10 mouse cellular contexts compared by ENCODE assay signal in genomic region chr2:180027768-180028167, GRCm38 (mm10). TPM values are rescaled to one million over a fixed set of nuclear protein-coding genes. Genes with fewer than 3 reads are reported as not detected.
DNase-seq lines count a peak whose midpoint lies in the region; ATAC-seq and TF ChIP-seq lines count a peak whose summit lies in the region.
"Had no signal": no experiment of that assay in that cellular context is flagged by ENCODE, and none has a peak within 500 bp of the region (broad histone marks: within the 10 kb centered on the region; RNA-seq: fewer than 3 reads in every experiment).

No protein-coding gene starts in this region.

- no peaks in the 10 kb centered on the region for H3K9me3 ChIP-seq in heart, embryonic 16.5 days (replicated peaks; ENCODE audit: control insufficient read depth, low read length)
- no peaks in the 10 kb centered on the region for H3K9me3 ChIP-seq in embryonic facial prominence, embryonic 10.5 days
- no peaks in the 10 kb centered on the region for H3K9me3 ChIP-seq in forebrain, embryonic 16.5 days (ENCODE audit: control insufficient read depth, low read length)
- no peaks in the 10 kb centered on the region for H3K9me3 ChIP-seq in midbrain, embryonic 12.5 days
- H3K9me3 ChIP-seq: liver, embryonic 12.5 days had no signal

- H3K27me3 ChIP-seq in heart, embryonic 16.5 days (ENCODE audit: control insufficient read depth, insufficient read depth, low read length) = no peaks in the 10 kb centered on the region
- H3K27me3 ChIP-seq in heart, adult 2 months (ENCODE audit: control insufficient read depth, insufficient read depth, low read length) = no peaks in the 10 kb centered on the region
- peaks cover 10% of the 10 kb centered on the region for H3K27me3 ChIP-seq in embryonic facial prominence, embryonic 10.5 days (replicated peaks; ENCODE audit: low read depth, poor library complexity, severe bottlenecking)
- H3K27me3 ChIP-seq in forebrain, embryonic 16.5 days (replicated peaks; ENCODE audit: control insufficient read depth, insufficient read depth, low read length) = peaks cover 7% of the 10 kb centered on the region
- peaks cover 11% of the 10 kb centered on the region for H3K27me3 ChIP-seq in midbrain, embryonic 12.5 days

- H3K27ac ChIP-seq in heart, embryonic 16.5 days (ENCODE audit: low read length) = no peak overlapping the region
- no peak overlapping the region for H3K27ac ChIP-seq in heart, adult 2 months
- H3K27ac ChIP-seq in embryonic facial prominence, embryonic 10.5 days (replicated peaks) = no peak overlapping the region
- no peak overlapping the region for H3K27ac ChIP-seq in forebrain, embryonic 16.5 days (ENCODE audit: low read length)
- no peak overlapping the region for H3K27ac ChIP-seq in midbrain, embryonic 12.5 days (replicated peaks)
- H3K27ac ChIP-seq: liver, embryonic 12.5 days had no signal

- DNase-seq in heart, adult 2 months = no peak
- no peak for DNase-seq in embryonic facial prominence, embryonic 10.5 days (ENCODE audit: low spot score)
- no peak for DNase-seq in left cerebral cortex, postnatal 36 days (ENCODE audit: low spot score in 2 of 2)
- no peak for DNase-seq in thymus, postnatal 25 days
- DNase-seq: kidney, postnatal 14 days had no signal

- no peak overlapping the region for H3K4me3 ChIP-seq in heart, embryonic 16.5 days (ENCODE audit: low read length)
- no peak overlapping the region for H3K4me3 ChIP-seq in heart, adult 2 months
- H3K4me3 ChIP-seq in embryonic facial prominence, embryonic 10.5 days = peak overlapping the region; percentile 100
- peak overlapping the region; percentile 99 for H3K4me3 ChIP-seq in forebrain, embryonic 16.5 days (replicated peaks; ENCODE audit: low read length)
- H3K4me3 ChIP-seq in midbrain, embryonic 12.5 days = peak overlapping the region; percentile 98
- H3K4me3 ChIP-seq: liver, embryonic 12.5 days had no signal

- peak overlapping the region; percentile 92 for H3K4me2 ChIP-seq in heart, embryonic 16.5 days (ENCODE audit: low read depth, low read length)
- peak overlapping the region; percentile 95 for H3K4me2 ChIP-seq in forebrain, embryonic 16.5 days (ENCODE audit: low read length)
- peak overlapping the region; percentile 95 for H3K4me2 ChIP-seq in midbrain, embryonic 12.5 days (replicated peaks)
- H3K4me2 ChIP-seq: liver, embryonic 12.5 days had no signal

- intact Hi-C loops in heart, adult 2 months (cut with DNase I) = no loop called here
- intact Hi-C loops in left cerebral cortex, postnatal 36 days (cut with DNase I) = loop anchor here (5.0 kb wide), 1 partner anchor 110 kb away; no protein-coding TSS in a partner anchor

- no peak for ATAC-seq in heart, embryonic 16.5 days (replicated peaks; ENCODE audit: extremely low read depth, insufficient read depth, low FRiP score)
- ATAC-seq in forebrain, embryonic 16.5 days = no peak
- no peak for ATAC-seq in midbrain, embryonic 12.5 days (ENCODE audit: low FRiP score, low read depth)
- no peak for ATAC-seq in inflammation-experienced regulatory T-cells, adult 6 months
- ATAC-seq: liver, embryonic 12.5 days had no signal

- H3K79me2 ChIP-seq in heart, adult 2 months (replicated peaks; ENCODE audit: control insufficient read depth, insufficient read depth, low read length) = no peaks in the 10 kb centered on the region

- TF ChIP-seq EP300 in heart, adult 2 months (IDR thresholded peaks at IDR 0.05; ENCODE audit: insufficient read depth, low read depth, low read length) = no peak

- peaks cover 31% of the 10 kb centered on the region for H3K36me3 ChIP-seq in heart, embryonic 16.5 days (ENCODE audit: control insufficient read depth, insufficient read depth)
- H3K36me3 ChIP-seq in heart, adult 2 months (ENCODE audit: control insufficient read depth, insufficient read depth, low read length) = no peaks in the 10 kb centered on the region
- peaks cover 66% of the 10 kb centered on the region for H3K36me3 ChIP-seq in embryonic facial prominence, embryonic 10.5 days (replicated peaks)
- H3K36me3 ChIP-seq in forebrain, embryonic 16.5 days (ENCODE audit: control insufficient read depth, insufficient read depth) = peaks cover 29% of the 10 kb centered on the region
- H3K36me3 ChIP-seq in midbrain, embryonic 12.5 days = peaks cover 62% of the 10 kb centered on the region

- H3K9ac ChIP-seq in heart, embryonic 16.5 days (ENCODE audit: low read length) = no peak overlapping the region
- H3K9ac ChIP-seq in heart, adult 2 months (ENCODE audit: low read depth, low read length) = no peak overlapping the region
- 0 out of 2 replicates have a peak overlapping the region, but pooled peaks have one; percentile 97 for H3K9ac ChIP-seq in forebrain, embryonic 16.5 days (replicated peaks; ENCODE audit: low read depth, low read length)
- peak overlapping the region; percentile 99 for H3K9ac ChIP-seq in midbrain, embryonic 12.5 days (replicated peaks)
- H3K9ac ChIP-seq: liver, embryonic 12.5 days had no signal

- no peak for TF ChIP-seq CTCF in heart, adult 2 months (IDR thresholded peaks at IDR 0.05)

- TF ChIP-seq POLR2A in heart, adult 2 months (IDR thresholded peaks at IDR 0.05; ENCODE audit: insufficient read depth, low read depth, low read length) = no peak

- peaks cover 34% of the 10 kb centered on the region for H3K4me1 ChIP-seq in heart, embryonic 16.5 days (ENCODE audit: control insufficient read depth, insufficient read depth, low read length)
- H3K4me1 ChIP-seq in heart, adult 2 months (ENCODE audit: control insufficient read depth, insufficient read depth, low read length) = peaks cover 6% of the 10 kb centered on the region
- peaks cover 46% of the 10 kb centered on the region for H3K4me1 ChIP-seq in embryonic facial prominence, embryonic 10.5 days
- H3K4me1 ChIP-seq in forebrain, embryonic 16.5 days (replicated peaks; ENCODE audit: control insufficient read depth, insufficient read depth, low read length) = peaks cover 31% of the 10 kb centered on the region
- H3K4me1 ChIP-seq in midbrain, embryonic 12.5 days = peaks cover 38% of the 10 kb centered on the region

- 65% methylated on average over 9 of the region's 9 CpGs for WGBS in heart, embryonic 16.5 days
- WGBS in heart, adult 2 months = 60% methylated on average over 9 of the region's 9 CpGs
- WGBS in embryonic facial prominence, embryonic 10.5 days = 86% methylated on average over 9 of the region's 9 CpGs
- WGBS in forebrain, embryonic 16.5 days = 67% methylated on average over 9 of the region's 9 CpGs
- 78% methylated on average over 9 of the region's 9 CpGs for WGBS in midbrain, embryonic 12.5 days

RNA-seq across cellular contexts. Expression of gene Lsm14b, which starts 3.0 kb away (rescaled TPM):
- 4.5 and 6.7 TPM in 2 replicates for polyA plus RNA-seq in heart, embryonic 16.5 days (2015; fragmentation: Nextera tagmentation; extraction: Ambion mirVana)
- 10 to 100 TPM; 60.1 to 71.4 TPM for total RNA-seq in heart, adult 2 months (2021)
- 41.2 and 47.6 TPM in 2 replicates for polyA plus RNA-seq in heart, adult 2 months (2012; rRNA removed)
- polyA plus RNA-seq in embryonic facial prominence, embryonic 10.5 days (2016; fragmentation: Nextera tagmentation; extraction: Ambion mirVana) = 8.6 and 9.9 TPM in 2 replicates
- 23.8 and 26.1 TPM in 2 replicates for polyA plus RNA-seq in forebrain, embryonic 16.5 days (2015; fragmentation: Nextera tagmentation; extraction: Ambion mirVana)
- 16.9 and 19.5 TPM in 2 replicates for polyA plus RNA-seq in midbrain, embryonic 12.5 days (2016; fragmentation: Nextera tagmentation; extraction: Ambion mirVana)
- 1 to 10 TPM; 2.4 to 3.9 (median 2.5) TPM for polyA plus RNA-seq in inflammation-experienced regulatory T-cells, adult 6 months (2017; shearing (Covaris generic))
- 100 to 1,000 TPM; 107 to 114 TPM for total RNA-seq in left cerebral cortex, postnatal 36 days (2021)

RNA-seq across cellular contexts. Expression of gene Psma7, which starts 14.5 kb away (rescaled TPM):
- polyA plus RNA-seq in heart, embryonic 16.5 days (2015; fragmentation: Nextera tagmentation; extraction: Ambion mirVana) = 389 and 421 TPM in 2 replicates
- 100 to 1,000 TPM; 140 to 162 TPM for total RNA-seq in heart, adult 2 months (2021)
- polyA plus RNA-seq in heart, adult 2 months (2012; rRNA removed) = 134 and 139 TPM in 2 replicates
- polyA plus RNA-seq in embryonic facial prominence, embryonic 10.5 days (2016; fragmentation: Nextera tagmentation; extraction: Ambion mirVana) = 909 and 921 TPM in 2 replicates
- 537 and 590 TPM in 2 replicates for polyA plus RNA-seq in forebrain, embryonic 16.5 days (2015; fragmentation: Nextera tagmentation; extraction: Ambion mirVana)
- polyA plus RNA-seq in midbrain, embryonic 12.5 days (2016; fragmentation: Nextera tagmentation; extraction: Ambion mirVana) = 613 and 651 TPM in 2 replicates
- polyA plus RNA-seq in inflammation-experienced regulatory T-cells, adult 6 months (2017; shearing (Covaris generic)) = 100 to 1,000 TPM; 448 to 507 (median 458) TPM
- 100 to 1,000 TPM; 163 to 172 TPM for total RNA-seq in left cerebral cortex, postnatal 36 days (2021)

RNA-seq across cellular contexts. Expression of gene Ss18l1, which starts 14.5 kb away (rescaled TPM):
- 3.2 and 3.5 TPM in 2 replicates for polyA plus RNA-seq in heart, embryonic 16.5 days (2015; fragmentation: Nextera tagmentation; extraction: Ambion mirVana)
- total RNA-seq in heart, adult 2 months (2021) = 1 to 10 TPM; 1.9 to 2.0 TPM
- 3.8 and 5.2 TPM in 2 replicates for polyA plus RNA-seq in heart, adult 2 months (2012; rRNA removed)
- 8.3 and 8.6 TPM in 2 replicates for polyA plus RNA-seq in embryonic facial prominence, embryonic 10.5 days (2016; fragmentation: Nextera tagmentation; extraction: Ambion mirVana)
- polyA plus RNA-seq in forebrain, embryonic 16.5 days (2015; fragmentation: Nextera tagmentation; extraction: Ambion mirVana) = 70.1 and 73.5 TPM in 2 replicates
- polyA plus RNA-seq in midbrain, embryonic 12.5 days (2016; fragmentation: Nextera tagmentation; extraction: Ambion mirVana) = 30.2 and 32.5 TPM in 2 replicates
- polyA plus RNA-seq in inflammation-experienced regulatory T-cells, adult 6 months (2017; shearing (Covaris generic)) = 1 to 10 TPM; 1.4 to 2.4 (median 2.3) TPM
- total RNA-seq in left cerebral cortex, postnatal 36 days (2021) = 10 to 100 TPM; 36.1 to 39.1 TPM

RNA-seq across cellular contexts. Expression of gene Mtg2, which starts 42.6 kb away (rescaled TPM):
- polyA plus RNA-seq in heart, embryonic 16.5 days (2015; fragmentation: Nextera tagmentation; extraction: Ambion mirVana) = 30.2 and 30.8 TPM in 2 replicates
- 10 to 100 TPM; 27.1 to 30.8 TPM for total RNA-seq in heart, adult 2 months (2021)
- polyA plus RNA-seq in heart, adult 2 months (2012; rRNA removed) = 23.2 and 32.0 TPM in 2 replicates
- polyA plus RNA-seq in embryonic facial prominence, embryonic 10.5 days (2016; fragmentation: Nextera tagmentation; extraction: Ambion mirVana) = 31.3 and 33.0 TPM in 2 replicates
- 33.5 and 38.1 TPM in 2 replicates for polyA plus RNA-seq in forebrain, embryonic 16.5 days (2015; fragmentation: Nextera tagmentation; extraction: Ambion mirVana)
- 31.8 and 35.0 TPM in 2 replicates for polyA plus RNA-seq in midbrain, embryonic 12.5 days (2016; fragmentation: Nextera tagmentation; extraction: Ambion mirVana)
- polyA plus RNA-seq in inflammation-experienced regulatory T-cells, adult 6 months (2017; shearing (Covaris generic)) = 10 to 100 TPM; 28.5 to 51.3 (median 40.1) TPM
- total RNA-seq in left cerebral cortex, postnatal 36 days (2021) = 10 to 100 TPM; 12.6 to 19.1 TPM

RNA-seq across cellular contexts. Expression of gene Taf4, which starts 51.3 kb away (rescaled TPM):
- polyA plus RNA-seq in heart, embryonic 16.5 days (2015; fragmentation: Nextera tagmentation; extraction: Ambion mirVana) = 2.1 TPM in 2 replicates
- 10 to 100 TPM; 16.4 to 20.5 TPM for total RNA-seq in heart, adult 2 months (2021)
- 7.4 and 8.6 TPM in 2 replicates for polyA plus RNA-seq in heart, adult 2 months (2012; rRNA removed)
- 3.2 and 3.7 TPM in 2 replicates for polyA plus RNA-seq in embryonic facial prominence, embryonic 10.5 days (2016; fragmentation: Nextera tagmentation; extraction: Ambion mirVana)
- polyA plus RNA-seq in forebrain, embryonic 16.5 days (2015; fragmentation: Nextera tagmentation; extraction: Ambion mirVana) = 4.4 and 4.5 TPM in 2 replicates
- polyA plus RNA-seq in midbrain, embryonic 12.5 days (2016; fragmentation: Nextera tagmentation; extraction: Ambion mirVana) = 5.0 and 5.1 TPM in 2 replicates
- polyA plus RNA-seq in inflammation-experienced regulatory T-cells, adult 6 months (2017; shearing (Covaris generic)) = 1 to 10 TPM; 4.3 to 7.2 (median 5.0) TPM
- 10 to 100 TPM; 15.8 to 24.3 TPM for total RNA-seq in left cerebral cortex, postnatal 36 days (2021)

Comparison
In these comparisons a context has a peak if more than half of its experiments do, and no peak if none do; other contexts are left out.
1. H3K4me3 ChIP-seq: peak in embryonic facial prominence, embryonic 10.5 days (single experiment), forebrain, embryonic 16.5 days (single experiment) and midbrain, embryonic 12.5 days (single experiment); none in heart, embryonic 16.5 days (single experiment) and heart, adult 2 months (single experiment).
2. H3K9ac ChIP-seq: peak in forebrain, embryonic 16.5 days (single experiment) and midbrain, embryonic 12.5 days (single experiment); none in heart, embryonic 16.5 days (single experiment) and heart, adult 2 months (single experiment).
3. Peak in every context shown above with its lines, with median percentiles within 50 percentile points of each other: H3K4me2 ChIP-seq.